Mouse (Mus musculus) neural tube, embryonic 14.5 days (tissue): ENCODE measurements around the gene Efna2. TPM values are rescaled to one million over a fixed set of nuclear protein-coding genes. Genes with fewer than 3 reads are reported as not detected.
A peak's percentile ranks its signal among the peaks of the same experiment; 100 is the strongest.

Experiments used
- ATAC-seq: fragments of 200-750 bp; cut with Nextera tagmentation; 2 replicates; pipeline ENCODE4 v1.8.0; 2017; ENCODE audit warnings: low read depth, mild to moderate bottlenecking, moderate TSS enrichment, moderate library complexity
- H3K27ac ChIP-seq: fragments of 300-500 bp; sonication (generic); 2 replicates; pipeline ENCODE4 v1.5.1; 2014; ENCODE audit warnings: low read depth, mild to moderate bottlenecking, control low read depth, low read length, moderate library complexity, mixed read lengths
- H3K27me3 ChIP-seq: fragments of 300-500 bp; sonication (generic); 2 replicates; pipeline ENCODE4 v1.6.1; 2014; ENCODE audit warnings: low read length; ENCODE audit not compliant: control insufficient read depth, insufficient read depth
- H3K36me3 ChIP-seq: fragments of 300-500 bp; sonication (generic); 2 replicates; pipeline ENCODE4 v1.6.1; 2014; ENCODE audit warnings: low read length, mixed read lengths; ENCODE audit not compliant: control insufficient read depth, insufficient read depth
- H3K4me1 ChIP-seq: fragments of 300-500 bp; sonication (generic); 2 replicates; pipeline ENCODE4 v1.6.1; 2014; ENCODE audit warnings: low read length; ENCODE audit not compliant: control insufficient read depth, insufficient read depth
- H3K4me2 ChIP-seq: fragments of 300-500 bp; sonication (generic); 2 replicates; pipeline ENCODE4 v1.6.1; 2014; ENCODE audit warnings: mild to moderate bottlenecking, low read depth, low read length, control low read depth
- H3K4me3 ChIP-seq: fragments of 300-500 bp; sonication (generic); 2 replicates; pipeline ENCODE4 v1.5.1; 2014; ENCODE audit warnings: low read depth, low read length, control low read depth, mixed read lengths
- H3K9ac ChIP-seq: fragments of 300-500 bp; sonication (generic); replicated peaks from 2 replicates; pipeline ENCODE4 v1.6.1; 2014; ENCODE audit warnings: low read depth, mild to moderate bottlenecking, control low read depth, low read length, mixed read lengths
- H3K9me3 ChIP-seq: fragments of 300-500 bp; sonication (generic); 2 replicates; pipeline ENCODE4 v1.6.1; 2016; ENCODE audit warnings: low read length; ENCODE audit not compliant: control insufficient read depth
- WGBS: fragments of 180-500 bp; shearing (Covaris S2); extraction: QIAGEN DNeasy Blood & Tissue Kit; methylation state at CpG from one replicate; pipeline ENCODE4 v1.1.7; 2014; 5-methylcytosine and 5-hydroxymethylcytosine counted together
- polyA plus RNA-seq: library from polyadenylated mRNA; unstranded; fragments of >200 nt; fragmentation: Nextera tagmentation; extraction: Ambion mirVana; gene quantifications from 2 replicates; pipeline ENCODE4 v1.2.1, GENCODE M21; 2014

Efna2 gene
- polyA plus RNA-seq, 1 experiment from 2014 or later = 24.0 TPM

DNA sequence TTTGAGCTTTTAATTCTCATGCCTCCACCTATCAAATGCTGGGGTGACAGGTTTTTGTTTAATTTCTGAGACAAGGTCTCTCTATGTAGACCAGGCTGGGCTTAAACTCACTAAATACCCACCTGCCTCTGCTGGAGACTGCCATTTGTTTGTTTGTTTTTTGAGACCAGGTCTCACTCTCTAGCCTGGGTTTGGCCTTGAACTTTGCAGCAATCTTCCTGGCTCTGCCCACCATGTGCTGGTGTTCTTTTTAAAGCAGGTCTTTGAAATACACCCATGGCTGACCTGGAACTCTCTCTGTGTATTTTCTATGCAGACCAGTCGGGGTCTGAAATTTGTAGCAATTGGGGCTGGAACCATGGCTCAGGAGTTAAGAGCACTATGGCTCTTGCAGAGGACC is 43.6 kb upstream of the Efna2 start:
- Histone ChIP-seq H3K4me2 (no peak overlapping the region), H3K9ac (no peak overlapping the region), H3K27me3 (no peaks in the 10 kb centered on the region), H3K4me1 (peaks cover 18% of the 10 kb centered on the region), H3K27ac (no peak overlapping the region), H3K9me3 (no peaks in the 10 kb centered on the region), H3K4me3 (no peak overlapping the region), H3K36me3 (peaks cover 40% of the 10 kb centered on the region)
- ATAC-seq = no peak
- WGBS = 82% methylated on average over 1 of the region's 1 CpGs

DNA sequence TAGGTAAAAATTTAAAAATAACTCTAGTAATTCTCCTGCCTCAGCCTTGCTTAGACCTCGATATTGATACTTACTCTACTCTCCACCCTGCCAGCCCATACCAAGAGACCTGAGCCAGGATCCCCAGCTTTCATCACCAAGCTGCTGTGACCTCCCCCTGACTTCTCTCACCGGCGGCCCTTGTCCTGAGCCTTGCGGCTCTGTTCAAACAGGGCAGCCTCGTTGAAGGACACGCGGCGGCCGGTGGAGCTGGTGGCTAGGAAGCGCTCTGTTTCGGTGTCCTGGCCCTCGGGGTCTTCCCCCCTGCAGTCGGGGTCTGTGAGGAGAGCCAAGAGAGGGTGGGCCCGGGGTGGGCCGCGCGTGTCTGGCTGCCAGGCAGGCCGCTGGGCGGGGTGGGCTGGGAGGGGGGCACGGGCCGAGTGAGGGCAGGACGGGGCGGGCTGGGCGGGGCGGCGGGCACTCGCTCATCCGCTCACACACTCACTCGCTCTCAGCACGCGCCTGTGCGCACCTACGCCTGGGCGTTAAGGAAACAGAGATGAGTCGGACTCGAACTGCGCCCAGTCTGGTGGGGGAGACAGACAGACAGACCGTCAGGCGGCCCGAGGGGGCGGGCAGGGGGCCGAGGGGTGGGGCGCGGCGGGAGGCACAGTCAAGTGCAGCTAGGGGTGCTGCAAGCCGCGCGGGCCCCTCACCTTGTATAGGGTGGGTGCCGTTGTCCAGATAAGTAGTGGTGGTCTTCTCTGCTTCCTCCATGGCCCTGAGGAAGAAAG is 42.9 kb upstream of the Efna2 start:
- 14% methylated on average over 46 of the region's 49 CpGs for WGBS
- Histone ChIP-seq H3K4me1 (peaks cover 18% of the 10 kb centered on the region), H3K9me3 (no peaks in the 10 kb centered on the region), H3K9ac (peak overlapping the region; percentile 97), H3K27me3 (no peaks in the 10 kb centered on the region), H3K4me2 (peak overlapping the region; percentile 84), H3K27ac (no peak overlapping the region), H3K4me3 (peak overlapping the region; percentile 74), H3K36me3 (peaks cover 33% of the 10 kb centered on the region)
- no peak for ATAC-seq

DNA sequence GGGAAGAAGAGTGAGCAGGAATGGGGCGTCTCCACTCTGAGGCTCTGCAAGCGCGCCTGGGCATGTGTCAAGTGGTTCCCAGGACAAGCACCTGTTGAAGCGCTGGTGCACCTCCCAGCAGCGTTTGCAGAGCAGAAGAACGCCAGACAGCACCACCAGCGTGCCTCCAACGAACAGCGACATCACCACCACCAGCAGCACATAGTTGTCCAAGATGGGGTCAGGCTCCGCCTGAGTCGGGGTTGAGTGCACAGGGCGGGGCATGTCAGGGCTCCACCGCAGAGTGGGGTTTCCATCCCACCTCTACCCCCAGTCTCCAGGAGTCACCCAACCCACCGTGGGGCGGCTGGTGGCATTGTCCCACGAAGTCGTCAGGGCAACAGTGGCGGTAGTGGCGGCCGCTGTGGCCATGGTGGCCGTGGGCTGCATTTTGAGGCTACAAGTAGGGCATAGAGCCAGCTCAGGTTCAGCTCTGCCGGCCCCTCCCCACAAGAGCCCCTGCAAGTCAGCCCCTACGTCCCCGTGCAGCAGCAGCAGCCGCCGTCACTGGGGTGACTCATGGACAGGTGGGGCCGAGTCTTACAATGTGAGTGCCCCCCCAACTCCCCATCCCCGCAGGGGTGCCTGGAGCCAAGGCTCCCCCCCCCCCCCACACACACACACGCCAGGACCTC is 42.2 kb upstream of the Efna2 start:
- peak overlapping the region; percentile 84 for H3K4me2 ChIP-seq
- WGBS = 3% methylated on average over 27 of the region's 29 CpGs
- H3K27ac ChIP-seq = peak overlapping the region; percentile 94
- ATAC-seq = no peak
- H3K4me1 ChIP-seq = peaks cover 17% of the 10 kb centered on the region
- peak overlapping the region; percentile 74 for H3K4me3 ChIP-seq
- H3K9ac ChIP-seq = peak overlapping the region; percentile 97
- no peaks in the 10 kb centered on the region for H3K27me3 ChIP-seq
- H3K9me3 ChIP-seq = no peaks in the 10 kb centered on the region
- peaks cover 32% of the 10 kb centered on the region for H3K36me3 ChIP-seq

DNA sequence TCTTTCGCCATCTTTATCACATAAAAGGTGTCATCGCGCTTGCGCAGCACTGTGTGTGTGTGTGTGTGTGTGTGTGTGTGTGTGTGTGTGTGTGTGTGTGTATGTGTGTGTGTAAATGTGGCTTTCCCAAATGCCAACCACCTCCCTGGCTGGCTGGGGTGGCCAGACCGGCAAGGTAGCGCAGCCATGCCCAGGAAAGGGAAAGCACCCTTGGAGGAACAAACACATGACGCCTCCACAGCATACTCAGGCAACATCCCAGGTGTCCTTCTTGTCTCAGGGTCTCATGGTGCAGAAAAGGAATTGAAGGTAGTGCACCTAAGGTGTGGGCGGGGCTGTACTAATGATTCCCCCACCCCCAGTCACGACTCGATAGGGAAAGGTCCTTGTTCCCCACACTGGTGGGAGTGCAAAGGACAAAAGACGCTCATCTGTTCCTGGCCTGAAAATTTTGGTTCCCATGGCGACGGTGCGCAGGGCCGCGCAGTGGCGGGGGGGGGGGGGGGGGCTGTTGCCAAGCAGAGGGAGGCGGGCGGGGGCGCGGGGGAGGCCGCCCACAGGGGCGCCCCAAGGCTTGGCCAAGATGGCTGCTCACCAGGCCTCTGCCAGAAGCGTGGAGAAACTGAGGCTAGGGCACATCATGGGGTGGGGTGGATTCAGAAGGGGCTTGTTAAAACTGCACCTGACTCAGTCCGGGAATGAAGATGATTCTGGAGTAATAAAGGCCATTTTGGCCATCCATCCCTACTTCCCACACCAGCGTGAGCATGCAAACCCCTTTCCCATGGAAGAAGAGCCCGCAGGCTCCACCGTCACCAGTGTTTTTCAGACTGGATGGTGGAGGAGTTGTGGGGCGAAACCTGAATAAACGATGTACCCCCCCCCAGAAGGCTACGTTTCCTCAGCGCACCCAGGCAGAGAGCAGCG is 41.4 kb upstream of the Efna2 start:
- ATAC-seq = no peak
- Histone ChIP-seq H3K4me2 (peak overlapping the region; percentile 84), H3K4me1 (peaks cover 21% of the 10 kb centered on the region), H3K36me3 (peaks cover 26% of the 10 kb centered on the region), H3K9ac (peak overlapping the region; percentile 97), H3K27ac (peak overlapping the region; percentile 94), H3K27me3 (no peaks in the 10 kb centered on the region), H3K9me3 (no peaks in the 10 kb centered on the region), H3K4me3 (peak overlapping the region; percentile 74)
- 2% methylated on average over 27 of the region's 33 CpGs for WGBS

DNA sequence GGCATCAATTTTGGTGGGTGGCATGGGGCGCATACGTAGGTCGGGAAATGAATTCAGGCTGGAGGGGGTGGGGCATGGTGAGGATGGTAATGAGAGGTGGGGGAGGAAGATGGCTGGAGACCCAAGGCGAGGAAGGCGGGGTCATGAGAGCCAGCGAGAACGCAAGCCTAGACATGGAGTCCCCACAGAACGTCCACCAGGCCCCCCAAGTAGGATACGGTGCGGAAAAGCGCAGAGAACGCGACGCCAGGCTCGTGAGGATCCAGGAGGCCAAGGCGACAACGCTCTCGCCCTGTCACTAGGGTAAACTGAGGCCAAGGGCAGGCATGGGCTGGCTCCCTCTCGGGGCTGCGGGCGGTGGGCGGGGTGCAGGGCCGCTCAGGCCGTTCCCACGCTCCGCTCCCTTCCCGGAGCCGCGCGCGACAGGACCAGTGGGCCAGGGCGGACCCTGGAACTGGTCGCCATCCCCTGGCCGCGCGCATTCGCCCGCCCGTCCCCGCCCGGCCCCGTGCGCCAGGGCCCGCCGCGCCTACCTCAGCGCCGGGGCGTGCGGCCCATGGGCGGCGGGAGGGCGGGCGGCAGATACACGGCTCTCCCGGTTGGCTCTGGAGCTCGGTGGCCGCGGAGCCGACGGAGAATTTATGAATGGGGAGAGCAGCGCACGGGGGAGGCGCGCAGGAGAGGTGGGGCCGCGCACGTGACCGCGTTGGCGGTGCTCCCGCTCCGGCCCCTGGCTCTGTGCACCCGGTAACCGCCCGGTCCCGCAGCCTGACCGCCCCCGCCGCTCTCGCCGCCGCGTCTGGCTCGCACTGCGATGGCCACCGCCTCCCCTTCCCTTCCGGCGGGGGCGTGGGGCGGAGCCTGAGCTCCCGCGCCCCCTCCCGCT is 40.5 kb upstream of the Efna2 start, which contains the start of gene Atp5d:
Atp5d (plus strand) TSS at position 80 of the 886 bp plus-strand sequence.
- peak within 1 kb of the TSS; percentile 97 for H3K9ac ChIP-seq
- H3K4me3 ChIP-seq = peak within 1 kb of the TSS; percentile 74
- ATAC-seq = peak; percentile 13
- peak within 1 kb of the TSS; percentile 94 for H3K27ac ChIP-seq
- peak within 1 kb of the TSS; percentile 84 for H3K4me2 ChIP-seq
- WGBS = under 1% methylated on average over 70 of the region's 94 CpGs
- peaks cover 22% of the 10 kb centered on the region for H3K36me3 ChIP-seq
- H3K9me3 ChIP-seq = no peaks in the 10 kb centered on the region
- H3K4me1 ChIP-seq = peaks cover 26% of the 10 kb centered on the region
- H3K27me3 ChIP-seq = no peaks in the 10 kb centered on the region

DNA sequence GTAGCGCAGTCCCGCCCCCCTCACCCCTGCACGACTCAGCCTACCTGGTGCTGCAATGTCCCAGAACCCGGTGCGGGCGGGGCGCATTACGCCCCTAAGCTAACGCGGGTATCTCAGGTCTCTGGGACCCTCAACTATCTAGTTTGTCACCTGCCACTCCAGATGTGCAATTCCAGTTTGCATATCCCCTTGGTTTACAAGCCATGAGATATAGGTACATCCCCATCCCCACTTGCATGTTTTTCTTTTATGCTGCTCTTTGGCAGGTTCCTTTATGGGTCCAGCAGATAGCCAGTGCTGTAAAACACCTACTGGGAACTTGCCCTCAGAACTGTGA is 39.9 kb upstream of the Efna2 start:
- peak overlapping the region; percentile 94 for H3K27ac ChIP-seq
- H3K27me3 ChIP-seq = no peaks in the 10 kb centered on the region
- peaks cover 23% of the 10 kb centered on the region for H3K36me3 ChIP-seq
- ATAC-seq = no peak
- peaks cover 26% of the 10 kb centered on the region for H3K4me1 ChIP-seq
- H3K9me3 ChIP-seq = no peaks in the 10 kb centered on the region
- 4% methylated on average over 7 of the region's 10 CpGs for WGBS
- H3K9ac ChIP-seq = peak overlapping the region; percentile 97
- peak overlapping the region; percentile 84 for H3K4me2 ChIP-seq
- H3K4me3 ChIP-seq = peak overlapping the region; percentile 74

DNA sequence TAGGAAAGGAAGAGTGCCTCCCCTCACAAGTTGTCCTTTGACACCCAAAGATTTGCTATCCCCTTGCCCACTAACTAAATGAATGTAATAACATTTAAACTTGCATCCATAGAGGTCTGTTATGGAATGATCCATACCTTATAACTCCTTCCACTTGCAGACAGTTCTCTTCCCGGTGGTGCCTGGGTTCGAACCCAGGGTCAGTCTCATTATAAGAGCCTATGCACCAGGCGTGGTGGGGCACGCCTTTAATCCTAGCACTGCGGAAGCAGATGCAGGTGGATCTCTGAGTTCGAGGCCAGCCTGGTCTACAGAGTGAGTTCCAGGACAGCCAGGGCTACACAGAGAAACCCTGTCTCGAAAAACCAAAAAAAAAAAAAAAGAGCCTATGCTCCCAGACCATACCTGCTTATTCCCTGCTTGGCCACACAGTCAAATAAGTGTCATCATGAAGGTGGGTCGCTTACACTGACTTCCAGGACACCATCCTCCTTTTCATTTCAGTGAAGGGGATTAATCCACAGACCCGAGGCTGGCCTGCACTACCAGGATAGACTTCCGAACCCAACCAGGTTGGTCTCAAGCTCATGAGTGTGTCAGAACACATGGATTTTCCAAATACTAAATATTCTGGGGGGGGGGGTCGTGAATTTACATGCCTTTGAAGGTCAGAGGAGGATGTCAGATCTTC is 39.2 kb upstream of the Efna2 start:
- no peaks in the 10 kb centered on the region for H3K9me3 ChIP-seq
- H3K27me3 ChIP-seq = no peaks in the 10 kb centered on the region
- H3K36me3 ChIP-seq = peaks cover 22% of the 10 kb centered on the region; the same call in 1 of the 2 replicates
- no peak overlapping the region for H3K4me3 ChIP-seq
- no peak for ATAC-seq
- no peak overlapping the region for H3K9ac ChIP-seq
- H3K4me2 ChIP-seq = peak overlapping the region; percentile 84; the same call in 1 of the 2 replicates
- H3K4me1 ChIP-seq = peaks cover 26% of the 10 kb centered on the region
- peak overlapping the region; percentile 84 for H3K27ac ChIP-seq
- 79% methylated on average over 11 of the region's 11 CpGs for WGBS

DNA sequence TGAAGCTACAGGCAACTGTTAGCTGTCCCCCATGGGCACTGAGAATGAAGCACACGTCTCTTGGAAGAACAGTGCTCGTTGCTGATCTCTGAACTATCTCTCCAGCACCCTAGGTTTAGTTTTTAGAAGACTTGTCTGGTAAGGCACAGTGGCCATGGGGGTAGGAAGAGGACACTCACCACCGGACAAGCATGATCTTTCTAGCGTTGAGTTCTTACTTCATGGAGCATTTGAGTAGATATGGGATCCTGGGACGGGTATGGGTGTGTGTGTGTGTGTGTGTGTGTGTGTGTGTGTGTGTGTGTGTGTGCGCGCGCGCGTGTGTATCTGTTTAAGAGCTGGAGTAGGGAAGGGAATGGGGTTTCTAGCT is 38.6 kb upstream of the Efna2 start, which contains the start of gene Cbarp:
Cbarp (minus strand) TSS at position 170 of the 370 bp plus-strand sequence.
- H3K4me3 ChIP-seq = peak within 1 kb of the TSS; percentile 44
- peaks cover 26% of the 10 kb centered on the region; the same call in 1 of the 2 replicates for H3K36me3 ChIP-seq
- peak within 1 kb of the TSS; percentile 88 for H3K4me2 ChIP-seq
- H3K9me3 ChIP-seq = no peaks in the 10 kb centered on the region
- 79% methylated on average over 10 of the region's 10 CpGs for WGBS
- no peak for ATAC-seq
- H3K27ac ChIP-seq = peak within 1 kb of the TSS; percentile 94
- H3K9ac ChIP-seq = peak within 1 kb of the TSS; percentile 46
- H3K27me3 ChIP-seq = no peaks in the 10 kb centered on the region
- H3K4me1 ChIP-seq = peaks cover 26% of the 10 kb centered on the region
